Mouse (Mus musculus): ENCODE data around the gene C2. TPM values are rescaled to one million over a fixed set of nuclear protein-coding genes. Genes with fewer than 3 reads are reported as not detected.

The C2 gene
- polyA plus RNA-seq, 1 experiment from 2014 or later = 0.44 TPM

GRCm38 (mm10) chr17:34894074-34894597 is 3.9 kb downstream of the C2 start:
- Histone ChIP-seq H3K27me3 (ENCODE audit: control insufficient read depth, insufficient read depth, low read length) (no peaks in the 10 kb centered on the region), H3K9ac (ENCODE audit: low read length) (peak overlapping the region; percentile 93), H3K27ac (replicated peaks; ENCODE audit: low read depth, low read length) (peak overlapping the region; percentile 90), H3K9me3 (ENCODE audit: control insufficient read depth, low read length) (no peaks in the 10 kb centered on the region), H3K4me1 (ENCODE audit: control insufficient read depth, insufficient read depth, low read length) (peaks cover 15% of the 10 kb centered on the region; the same call in 1 of the 2 replicates), H3K36me3 (ENCODE audit: control insufficient read depth, insufficient read depth, low read length) (peaks cover 8% of the 10 kb centered on the region), H3K4me3 (ENCODE audit: low read depth, low read length) (peak overlapping the region; percentile 83), H3K4me2 (ENCODE audit: low read depth, severe bottlenecking) (peak overlapping the region; percentile 89)
- ATAC-seq (ENCODE audit: insufficient number of reproducible peaks, low FRiP score, low TSS enrichment, low read depth) (peak; percentile 87), DNase-seq (ENCODE audit: low spot score) (peak; percentile 96)
- 0% methylated on average over 33 of the region's 51 CpGs for WGBS

GRCm38 (mm10) chr17:34893072-34893824 is 4.8 kb downstream of the C2 start:
- Histone ChIP-seq H3K27ac (replicated peaks; ENCODE audit: low read depth, low read length) (no peak overlapping the region), H3K4me3 (ENCODE audit: low read depth, low read length) (peak overlapping the region; percentile 83; the same call in 1 of the 2 replicates), H3K4me1 (ENCODE audit: control insufficient read depth, insufficient read depth, low read length) (peaks cover 15% of the 10 kb centered on the region; the same call in 1 of the 2 replicates), H3K4me2 (ENCODE audit: low read depth, severe bottlenecking) (peak overlapping the region; percentile 54), H3K9me3 (ENCODE audit: control insufficient read depth, low read length) (no peaks in the 10 kb centered on the region), H3K36me3 (ENCODE audit: control insufficient read depth, insufficient read depth, low read length) (peaks cover 8% of the 10 kb centered on the region), H3K9ac (ENCODE audit: low read length) (peak overlapping the region; percentile 93), H3K27me3 (ENCODE audit: control insufficient read depth, insufficient read depth, low read length) (no peaks in the 10 kb centered on the region)
- WGBS = 72% methylated on average over 12 of the region's 12 CpGs
- no peak for ATAC-seq (ENCODE audit: insufficient number of reproducible peaks, low FRiP score, low TSS enrichment, low read depth)
- DNase-seq (ENCODE audit: low spot score) = no peak

GRCm38 (mm10) chr17:34891377-34891776 is 6.7 kb downstream of the C2 start:
- 88% methylated on average over 2 of the region's 2 CpGs for WGBS
- Histone ChIP-seq H3K36me3 (ENCODE audit: control insufficient read depth, insufficient read depth, low read length) (peaks cover 7% of the 10 kb centered on the region), H3K27me3 (ENCODE audit: control insufficient read depth, insufficient read depth, low read length) (no peaks in the 10 kb centered on the region), H3K4me2 (ENCODE audit: low read depth, severe bottlenecking) (no peak overlapping the region), H3K4me1 (ENCODE audit: control insufficient read depth, insufficient read depth, low read length) (peaks cover 7% of the 10 kb centered on the region; the same call in 1 of the 2 replicates), H3K27ac (replicated peaks; ENCODE audit: low read depth, low read length) (no peak overlapping the region), H3K4me3 (ENCODE audit: low read depth, low read length) (no peak overlapping the region), H3K9ac (ENCODE audit: low read length) (no peak overlapping the region), H3K9me3 (ENCODE audit: control insufficient read depth, low read length) (no peaks in the 10 kb centered on the region)
- DNase-seq (ENCODE audit: low spot score) (no peak), ATAC-seq (ENCODE audit: insufficient number of reproducible peaks, low FRiP score, low TSS enrichment, low read depth) (no peak)

GRCm38 (mm10) chr17:34890074-34890743 is 7.9 kb downstream of the C2 start:
- DNase-seq (ENCODE audit: low spot score) = no peak
- Histone ChIP-seq H3K27me3 (ENCODE audit: control insufficient read depth, insufficient read depth, low read length) (no peaks in the 10 kb centered on the region), H3K4me1 (ENCODE audit: control insufficient read depth, insufficient read depth, low read length) (peaks cover 7% of the 10 kb centered on the region; the same call in 1 of the 2 replicates), H3K4me3 (ENCODE audit: low read depth, low read length) (no peak overlapping the region), H3K36me3 (ENCODE audit: control insufficient read depth, insufficient read depth, low read length) (no peaks in the 10 kb centered on the region), H3K4me2 (ENCODE audit: low read depth, severe bottlenecking) (no peak overlapping the region), H3K9ac (ENCODE audit: low read length) (no peak overlapping the region), H3K9me3 (ENCODE audit: control insufficient read depth, low read length) (no peaks in the 10 kb centered on the region), H3K27ac (replicated peaks; ENCODE audit: low read depth, low read length) (no peak overlapping the region)
- no peak for ATAC-seq (ENCODE audit: insufficient number of reproducible peaks, low FRiP score, low TSS enrichment, low read depth)
- WGBS = 86% methylated on average over 12 of the region's 12 CpGs

GRCm38 (mm10) chr17:34887942-34888341 is 10.1 kb downstream of the C2 start:
- Histone ChIP-seq H3K27ac (replicated peaks; ENCODE audit: low read depth, low read length) (no peak overlapping the region), H3K4me2 (ENCODE audit: low read depth, severe bottlenecking) (no peak overlapping the region), H3K36me3 (ENCODE audit: control insufficient read depth, insufficient read depth, low read length) (no peaks in the 10 kb centered on the region), H3K27me3 (ENCODE audit: control insufficient read depth, insufficient read depth, low read length) (no peaks in the 10 kb centered on the region), H3K9me3 (ENCODE audit: control insufficient read depth, low read length) (no peaks in the 10 kb centered on the region), H3K4me1 (ENCODE audit: control insufficient read depth, insufficient read depth, low read length) (no peaks in the 10 kb centered on the region), H3K9ac (ENCODE audit: low read length) (no peak overlapping the region), H3K4me3 (ENCODE audit: low read depth, low read length) (no peak overlapping the region)
- WGBS = 85% methylated on average over 5 of the region's 5 CpGs
- ATAC-seq (ENCODE audit: insufficient number of reproducible peaks, low FRiP score, low TSS enrichment, low read depth) = no peak
- DNase-seq (ENCODE audit: low spot score) = no peak

GRCm38 (mm10) chr17:34885615-34886014 is 12.4 kb downstream of the C2 start:
- Histone ChIP-seq H3K4me1 (ENCODE audit: control insufficient read depth, insufficient read depth, low read length) (no peaks in the 10 kb centered on the region), H3K27me3 (ENCODE audit: control insufficient read depth, insufficient read depth, low read length) (no peaks in the 10 kb centered on the region), H3K9me3 (ENCODE audit: control insufficient read depth, low read length) (no peaks in the 10 kb centered on the region), H3K4me2 (ENCODE audit: low read depth, severe bottlenecking) (no peak overlapping the region), H3K27ac (replicated peaks; ENCODE audit: low read depth, low read length) (no peak overlapping the region), H3K9ac (ENCODE audit: low read length) (no peak overlapping the region), H3K4me3 (ENCODE audit: low read depth, low read length) (no peak overlapping the region), H3K36me3 (ENCODE audit: control insufficient read depth, insufficient read depth, low read length) (no peaks in the 10 kb centered on the region)
- DNase-seq (ENCODE audit: low spot score) (no peak), ATAC-seq (ENCODE audit: insufficient number of reproducible peaks, low FRiP score, low TSS enrichment, low read depth) (no peak)
- 79% methylated on average over 3 of the region's 3 CpGs for WGBS

- ATAC-seq (ENCODE audit: insufficient number of reproducible peaks, low FRiP score, low TSS enrichment, low read depth) (no peak), DNase-seq (ENCODE audit: low spot score) (no peak)
- H3K4me1 ChIP-seq (ENCODE audit: control insufficient read depth, insufficient read depth, low read length) = no peaks in the 10 kb centered on the region
- 93% methylated on average over 6 of the region's 6 CpGs for WGBS
- no peak overlapping the region for H3K9ac ChIP-seq (ENCODE audit: low read length)
- H3K36me3 ChIP-seq (ENCODE audit: control insufficient read depth, insufficient read depth, low read length) = no peaks in the 10 kb centered on the region
- H3K4me3 ChIP-seq (ENCODE audit: low read depth, low read length) = no peak overlapping the region
- no peak overlapping the region for H3K27ac ChIP-seq (replicated peaks; ENCODE audit: low read depth, low read length)
- H3K4me2 ChIP-seq (ENCODE audit: low read depth, severe bottlenecking) = no peak overlapping the region
- no peaks in the 10 kb centered on the region for H3K9me3 ChIP-seq (ENCODE audit: control insufficient read depth, low read length)
- no peaks in the 10 kb centered on the region for H3K27me3 ChIP-seq (ENCODE audit: control insufficient read depth, insufficient read depth, low read length)
Observed at GRCm38 (mm10) chr17:34884704-34885103, 13.4 kb downstream of the C2 start.

- Histone ChIP-seq H3K4me2 (ENCODE audit: low read depth, severe bottlenecking) (no peak overlapping the region), H3K36me3 (ENCODE audit: control insufficient read depth, insufficient read depth, low read length) (no peaks in the 10 kb centered on the region), H3K27ac (replicated peaks; ENCODE audit: low read depth, low read length) (no peak overlapping the region), H3K4me1 (ENCODE audit: control insufficient read depth, insufficient read depth, low read length) (no peaks in the 10 kb centered on the region), H3K27me3 (ENCODE audit: control insufficient read depth, insufficient read depth, low read length) (no peaks in the 10 kb centered on the region), H3K9ac (ENCODE audit: low read length) (no peak overlapping the region), H3K9me3 (ENCODE audit: control insufficient read depth, low read length) (no peaks in the 10 kb centered on the region), H3K4me3 (ENCODE audit: low read depth, low read length) (no peak overlapping the region)
- WGBS = 60% methylated on average over 3 of the region's 3 CpGs
- no peak for DNase-seq (ENCODE audit: low spot score)
- no peak for ATAC-seq (ENCODE audit: insufficient number of reproducible peaks, low FRiP score, low TSS enrichment, low read depth)
Observed at GRCm38 (mm10) chr17:34883332-34883731, 14.7 kb downstream of the C2 start.
